Comparison of ENCODE assay signal across 11 mouse cellular contexts in the genomic region with DNA sequence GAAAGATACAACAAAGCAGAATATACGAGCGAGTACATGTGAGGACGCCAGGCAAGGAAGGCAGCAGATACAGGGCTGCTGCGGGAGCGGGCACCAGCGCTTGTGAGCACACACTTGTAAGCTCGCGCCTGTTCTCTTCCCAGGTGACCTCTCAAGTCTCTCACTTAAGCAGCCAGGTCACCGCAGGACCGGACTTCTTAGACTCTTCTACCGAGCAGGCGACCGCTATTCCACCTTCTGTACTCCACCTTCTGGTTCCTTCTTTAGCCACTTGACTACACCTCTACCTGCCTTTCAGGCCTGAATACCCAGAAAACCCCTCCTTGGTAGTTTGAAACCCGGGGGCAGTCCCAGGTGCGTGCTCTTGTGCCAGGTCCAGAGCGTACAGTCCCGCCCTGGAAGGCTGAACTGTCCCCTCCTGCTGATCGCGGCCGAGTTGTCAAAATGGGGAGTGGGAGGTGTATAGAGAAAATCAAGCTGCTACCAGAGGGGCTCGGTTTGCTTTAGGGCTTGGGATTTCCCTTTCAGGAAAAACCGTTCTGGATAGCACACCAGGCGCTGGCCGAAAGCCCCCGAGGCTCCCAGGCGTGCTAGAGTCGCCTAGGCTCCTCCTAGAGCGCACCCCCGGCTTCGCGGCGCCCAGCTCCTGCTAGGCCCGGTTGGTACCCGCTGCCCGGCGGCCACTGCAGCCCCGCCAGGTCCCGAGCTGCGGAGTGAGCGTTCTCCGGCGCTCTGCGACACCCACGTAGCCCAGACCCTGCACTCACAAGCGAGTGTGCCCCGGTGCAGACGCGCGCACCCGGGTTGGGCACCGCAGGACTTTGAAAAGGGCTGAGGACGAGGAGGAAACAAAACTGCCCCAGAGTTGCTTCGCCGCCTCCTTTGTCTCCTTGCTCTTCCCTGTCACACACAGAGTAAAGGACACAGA. TPM values are rescaled to one million over a fixed set of nuclear protein-coding genes. Genes with fewer than 3 reads are reported as not detected.
DNase-seq lines count a peak whose midpoint lies in the region; ATAC-seq and TF ChIP-seq lines count a peak whose summit lies in the region.
"Had no signal": no experiment of that assay in that cellular context is flagged by ENCODE, and none has a peak within 500 bp of the region (broad histone marks: within the 10 kb centered on the region; RNA-seq: fewer than 3 reads in every experiment).

No protein-coding gene starts in this region.

- ATAC-seq in heart, postnatal 0 days (ENCODE audit: insufficient read depth, low read depth) = 0 out of 2 replicates have a peak, but pooled peaks have one; percentile 24
- no peak; the same call in 1 of the 2 replicates for ATAC-seq in forebrain, embryonic 11.5 days (replicated peaks; ENCODE audit: low FRiP score)
- ATAC-seq in limb, embryonic 15.5 days (ENCODE audit: insufficient number of reproducible peaks, low FRiP score, low TSS enrichment, low read depth) = no peak

- intact Hi-C loops in heart, postnatal 14 days (cut with DNase I) = loop anchor here (5.0 kb wide), 1 partner anchor 171 kb away; no protein-coding TSS in a partner anchor

- no peak for TF ChIP-seq EP300 in heart, postnatal 0 days (IDR thresholded peaks at IDR 0.05; ENCODE audit: low read depth)

- H3K4me1 ChIP-seq in heart, postnatal 0 days (ENCODE audit: control insufficient read depth, insufficient read depth) = no peaks in the 10 kb centered on the region
- peaks cover 12% of the 10 kb centered on the region for H3K4me1 ChIP-seq in forebrain, embryonic 11.5 days (replicated peaks; ENCODE audit: control insufficient read depth, insufficient read depth, low read length)
- peaks cover 25% of the 10 kb centered on the region for H3K4me1 ChIP-seq in limb, embryonic 15.5 days

- 2% methylated on average over 54 of the region's 54 CpGs for WGBS in heart, postnatal 0 days
- under 1% methylated on average over 54 of the region's 54 CpGs for WGBS in forebrain, embryonic 11.5 days
- WGBS in limb, embryonic 15.5 days = 2% methylated on average over 54 of the region's 54 CpGs

- TF ChIP-seq CTCF in heart, postnatal 0 days (IDR thresholded peaks at IDR 0.05; ENCODE audit: low read depth) = no peak

- no peak overlapping the region for H3K4me2 ChIP-seq in heart, postnatal 0 days (ENCODE audit: low read depth, low read length)
- H3K4me2 ChIP-seq in forebrain, embryonic 11.5 days (ENCODE audit: low read depth, low read length, severe bottlenecking) = peak overlapping the region; percentile 26; the same call in 1 of the 2 replicates
- H3K4me2 ChIP-seq in limb, embryonic 15.5 days = 0 out of 2 replicates have a peak overlapping the region, but pooled peaks have one; percentile 17

- no peak for DNase-seq in heart, postnatal 0 days (ENCODE audit: low spot score)
- DNase-seq in heart, postnatal 14 days = no peak
- DNase-seq in R1 (ENCODE audit: low read depth, low spot score) = peak; percentile 41
- DNase-seq in forebrain, embryonic 11.5 days (ENCODE audit: low spot score) = peak; percentile 63
- no peak for DNase-seq in natural killer cell, adult 2 months (ENCODE audit: low spot score in 2 of 2)
- no peak for DNase-seq in urinary bladder, postnatal 10 days (ENCODE audit: low spot score)
- no peak for DNase-seq in kidney, postnatal 14 days
- DNase-seq: lung, adult 18-20 months; right cerebral cortex, adult 18-20 months had no signal

- H3K36me3 ChIP-seq in heart, postnatal 0 days (replicated peaks; ENCODE audit: control insufficient read depth, insufficient read depth, low read length) = no peaks in the 10 kb centered on the region
- no peaks in the 10 kb centered on the region for H3K36me3 ChIP-seq in forebrain, embryonic 11.5 days (ENCODE audit: control insufficient read depth, insufficient read depth, low read length)
- H3K36me3 ChIP-seq in limb, embryonic 15.5 days = no peaks in the 10 kb centered on the region
- H3K36me3 ChIP-seq: G1E had no signal

- H3K9ac ChIP-seq in heart, postnatal 0 days (replicated peaks; ENCODE audit: low read depth, low read length) = no peak overlapping the region
- no peak overlapping the region for H3K9ac ChIP-seq in forebrain, embryonic 11.5 days (ENCODE audit: low read length)
- H3K9ac ChIP-seq in limb, embryonic 15.5 days = no peak overlapping the region

- peak overlapping the region; percentile 5; the same call in 1 of the 2 replicates for H3K4me3 ChIP-seq in heart, postnatal 0 days (ENCODE audit: low read depth, low read length)
- H3K4me3 ChIP-seq in forebrain, embryonic 11.5 days (ENCODE audit: low read depth, low read length) = 0 out of 2 replicates have a peak overlapping the region, but pooled peaks have one; percentile 7
- H3K4me3 ChIP-seq in limb, embryonic 15.5 days = no peak overlapping the region

- no peak overlapping the region for H3K27ac ChIP-seq in heart, postnatal 0 days (ENCODE audit: low read depth)
- no peak overlapping the region for H3K27ac ChIP-seq in forebrain, embryonic 11.5 days (ENCODE audit: low read depth, low read length)
- H3K27ac ChIP-seq in limb, embryonic 15.5 days = no peak overlapping the region

- H3K27me3 ChIP-seq in heart, postnatal 0 days (ENCODE audit: control insufficient read depth, insufficient read depth, low read length) = peaks cover 99% of the 10 kb centered on the region
- H3K27me3 ChIP-seq in forebrain, embryonic 11.5 days (ENCODE audit: control insufficient read depth, insufficient read depth, low read length) = peaks cover 86% of the 10 kb centered on the region
- H3K27me3 ChIP-seq in limb, embryonic 15.5 days = peaks cover 92% of the 10 kb centered on the region

- no peaks in the 10 kb centered on the region for H3K9me3 ChIP-seq in heart, postnatal 0 days (replicated peaks; ENCODE audit: control insufficient read depth, low read length)
- H3K9me3 ChIP-seq in forebrain, embryonic 11.5 days (ENCODE audit: control insufficient read depth, low read length) = no peaks in the 10 kb centered on the region
- H3K9me3 ChIP-seq in limb, embryonic 15.5 days = no peaks in the 10 kb centered on the region

RNA-seq across cellular contexts. Expression of a gene that starts 2.0 kb away (rescaled TPM):
- total RNA-seq in heart, postnatal 0 days (2014; rRNA removed; ENCODE audit: low replicate concordance) = not detected in 2 replicates
- not detected in 2 replicates for polyA plus RNA-seq in heart, postnatal 0 days (2015; fragmentation: Nextera tagmentation; extraction: Ambion mirVana)
- total RNA-seq in heart, postnatal 14 days (2021) = not detected
- 3.3 and 4.4 TPM in 2 replicates for polyA plus RNA-seq in forebrain, embryonic 11.5 days (2014; fragmentation: Nextera tagmentation; extraction: Ambion mirVana)
- polyA plus RNA-seq in limb, embryonic 15.5 days (2015; fragmentation: Nextera tagmentation; extraction: Ambion mirVana) = not detected in 2 replicates
- total RNA-seq: G1E had no signal

Comparison
In these comparisons a context has a peak if more than half of its experiments do, and no peak if none do; other contexts are left out.
1. DNase-seq: peak in R1 (single experiment) and forebrain, embryonic 11.5 days (single experiment); none in heart, postnatal 0 days (single experiment), heart, postnatal 14 days (0 of 2), natural killer cell, adult 2 months (0 of 2), urinary bladder, postnatal 10 days (single experiment) and kidney, postnatal 14 days (single experiment).